Mouse (Mus musculus): ENCODE data around the gene Spty2d1. TPM values are rescaled to one million over a fixed set of nuclear protein-coding genes. Genes with fewer than 3 reads are reported as not detected.

The Spty2d1 gene
- polyA plus RNA-seq, 1 experiment from 2014 or later = 8.3 TPM

DNA sequence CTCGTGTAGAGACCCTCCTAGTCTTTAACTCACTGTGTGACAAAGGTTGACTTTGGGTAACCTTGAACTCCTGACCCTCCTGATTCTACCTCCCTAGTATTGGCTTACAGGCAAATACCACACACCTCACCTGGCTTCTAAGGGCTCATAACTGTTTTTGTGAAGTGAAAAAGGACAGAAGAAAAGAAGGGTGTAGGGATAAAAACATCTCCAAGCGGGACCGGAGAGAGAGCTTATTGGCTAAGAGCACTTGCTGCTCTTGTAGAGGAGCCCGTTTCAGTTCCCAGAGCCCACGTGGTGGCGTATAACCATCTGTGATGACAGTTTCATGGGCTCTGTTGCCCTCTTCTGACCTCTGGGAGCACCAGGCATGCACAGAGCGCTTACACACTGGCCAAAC, 8.9 kb upstream of the Spty2d1 start:
- 76% methylated on average over 7 of the region's 7 CpGs for WGBS
- Histone ChIP-seq H3K4me3 (no peak overlapping the region), H3K9ac (no peak overlapping the region), H3K9me3 (no peaks in the 10 kb centered on the region), H3K27ac (replicated peaks) (no peak overlapping the region), H3K27me3 (no peaks in the 10 kb centered on the region), H3K4me1 (replicated peaks) (peaks cover 6% of the 10 kb centered on the region; the same call in 1 of the 2 replicates), H3K36me3 (no peaks in the 10 kb centered on the region), H3K4me2 (no peak overlapping the region)
- ATAC-seq (ENCODE audit: low FRiP score, low read depth) = no peak

DNA sequence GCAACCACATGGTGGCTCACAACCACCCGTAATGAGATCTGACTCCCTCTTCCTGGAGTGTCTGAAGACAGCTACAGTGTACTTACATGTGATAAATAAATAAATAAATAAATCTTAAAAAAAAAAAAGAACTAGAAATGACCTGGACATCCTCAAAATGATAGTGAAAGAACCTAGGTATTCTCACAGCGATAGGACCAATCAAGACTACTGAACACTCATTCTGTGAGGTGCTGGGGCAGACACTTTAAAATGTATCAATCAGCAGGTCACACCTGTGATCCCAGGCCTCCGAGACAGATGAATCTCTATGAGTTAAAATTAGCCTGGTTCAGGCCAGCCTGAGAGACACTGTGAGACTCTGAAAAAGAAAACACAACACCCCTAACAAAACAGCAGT, 8.4 kb upstream of the Spty2d1 start:
- no peak overlapping the region for H3K4me3 ChIP-seq
- no peak for ATAC-seq (ENCODE audit: low FRiP score, low read depth)
- 90% methylated on average over 3 of the region's 3 CpGs for WGBS
- no peak overlapping the region for H3K27ac ChIP-seq (replicated peaks)
- no peak overlapping the region for H3K9ac ChIP-seq
- H3K4me2 ChIP-seq = no peak overlapping the region
- H3K4me1 ChIP-seq (replicated peaks) = peaks cover 6% of the 10 kb centered on the region; the same call in 1 of the 2 replicates
- no peaks in the 10 kb centered on the region for H3K36me3 ChIP-seq
- H3K27me3 ChIP-seq = no peaks in the 10 kb centered on the region
- no peaks in the 10 kb centered on the region for H3K9me3 ChIP-seq

DNA sequence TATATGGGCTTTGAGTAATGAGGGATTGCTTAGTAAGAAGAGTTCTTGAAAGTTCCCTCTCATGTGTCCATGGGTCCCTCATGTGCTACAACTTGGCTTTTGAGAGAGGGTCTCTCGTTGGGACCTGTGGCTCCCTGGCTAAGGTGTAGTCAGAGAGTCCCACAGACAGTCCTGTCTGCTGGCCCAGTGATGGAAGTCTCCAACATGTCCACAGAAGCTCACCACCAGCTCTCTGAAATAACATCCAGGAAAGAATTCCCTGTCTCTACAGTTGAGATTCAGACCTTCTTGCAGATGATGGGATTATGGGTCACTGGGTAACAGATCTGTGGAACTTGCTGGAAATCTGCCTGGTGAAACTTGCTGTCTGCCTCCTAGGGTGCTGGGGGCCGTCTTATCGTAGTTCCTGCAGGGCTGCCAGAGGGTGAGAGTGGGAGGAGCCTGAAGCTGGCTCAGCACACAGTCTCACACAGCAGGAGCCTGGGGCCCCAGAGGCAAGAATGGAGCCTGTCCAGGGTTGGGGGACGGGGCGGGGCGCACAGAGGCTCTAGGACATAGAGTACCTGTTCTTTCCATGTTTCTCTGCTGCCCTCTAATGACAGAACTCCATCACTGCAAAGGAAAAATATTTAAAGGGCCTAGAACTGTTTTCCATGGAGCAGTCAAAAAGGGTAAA, 7.3 kb upstream of the Spty2d1 start:
- Histone ChIP-seq H3K4me2 (peak overlapping the region; percentile 58), H3K27me3 (no peaks in the 10 kb centered on the region), H3K4me1 (replicated peaks) (peaks cover 9% of the 10 kb centered on the region; the same call in 1 of the 2 replicates), H3K36me3 (no peaks in the 10 kb centered on the region), H3K27ac (replicated peaks) (peak overlapping the region; percentile 25; the same call in 1 of the 2 replicates), H3K9me3 (no peaks in the 10 kb centered on the region), H3K9ac (0 out of 2 replicates have a peak overlapping the region, but pooled peaks have one; percentile 19), H3K4me3 (peak overlapping the region; percentile 28)
- peak; percentile 94 for ATAC-seq (ENCODE audit: low FRiP score, low read depth)
- 12% methylated on average over 6 of the region's 6 CpGs for WGBS

DNA sequence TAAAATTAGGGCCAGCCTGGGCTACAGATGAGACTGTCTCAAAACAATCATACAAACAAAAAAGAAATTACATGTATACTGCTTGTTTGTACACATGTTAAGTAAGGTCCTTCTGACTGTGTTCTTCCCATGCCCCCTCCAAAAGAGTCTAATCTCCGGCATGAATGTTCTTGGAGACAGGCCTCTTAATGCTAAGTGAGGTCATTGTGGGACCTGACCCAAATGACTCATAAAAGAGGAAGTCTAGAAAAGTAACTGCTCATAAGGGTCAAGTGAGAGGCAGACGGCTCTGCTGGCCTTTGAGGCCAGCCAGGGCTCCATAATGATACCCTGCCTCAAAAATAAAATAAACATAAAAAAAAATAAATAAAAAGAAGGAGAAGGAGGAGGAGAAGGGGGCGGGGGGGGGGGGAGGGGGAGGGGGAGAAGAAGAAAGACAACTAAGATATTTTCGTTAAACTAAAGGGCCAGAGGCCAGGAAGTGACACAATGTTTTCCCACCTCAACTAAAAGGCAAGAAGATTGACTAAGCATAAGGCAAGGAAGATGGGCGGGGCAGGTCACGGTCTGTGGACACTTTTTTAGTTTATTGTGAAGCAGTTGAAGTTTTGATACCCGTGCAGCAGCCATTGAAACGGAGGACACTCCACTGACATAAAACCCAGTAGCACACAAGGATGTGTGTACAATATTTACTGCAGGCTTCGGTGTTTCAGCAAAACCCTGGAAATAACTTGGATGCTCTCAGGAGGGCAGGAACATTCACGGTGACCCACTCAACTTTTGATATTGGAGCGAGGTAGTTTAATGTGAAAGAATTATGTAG, 6.6 kb upstream of the Spty2d1 start:
- WGBS = 53% methylated on average over 11 of the region's 11 CpGs
- Histone ChIP-seq H3K36me3 (no peaks in the 10 kb centered on the region), H3K27ac (replicated peaks) (peak overlapping the region; percentile 25; the same call in 1 of the 2 replicates), H3K9me3 (no peaks in the 10 kb centered on the region), H3K4me1 (replicated peaks) (peaks cover 13% of the 10 kb centered on the region), H3K4me2 (no peak overlapping the region), H3K4me3 (no peak overlapping the region), H3K27me3 (no peaks in the 10 kb centered on the region), H3K9ac (no peak overlapping the region)
- no peak for ATAC-seq (ENCODE audit: low FRiP score, low read depth)

DNA sequence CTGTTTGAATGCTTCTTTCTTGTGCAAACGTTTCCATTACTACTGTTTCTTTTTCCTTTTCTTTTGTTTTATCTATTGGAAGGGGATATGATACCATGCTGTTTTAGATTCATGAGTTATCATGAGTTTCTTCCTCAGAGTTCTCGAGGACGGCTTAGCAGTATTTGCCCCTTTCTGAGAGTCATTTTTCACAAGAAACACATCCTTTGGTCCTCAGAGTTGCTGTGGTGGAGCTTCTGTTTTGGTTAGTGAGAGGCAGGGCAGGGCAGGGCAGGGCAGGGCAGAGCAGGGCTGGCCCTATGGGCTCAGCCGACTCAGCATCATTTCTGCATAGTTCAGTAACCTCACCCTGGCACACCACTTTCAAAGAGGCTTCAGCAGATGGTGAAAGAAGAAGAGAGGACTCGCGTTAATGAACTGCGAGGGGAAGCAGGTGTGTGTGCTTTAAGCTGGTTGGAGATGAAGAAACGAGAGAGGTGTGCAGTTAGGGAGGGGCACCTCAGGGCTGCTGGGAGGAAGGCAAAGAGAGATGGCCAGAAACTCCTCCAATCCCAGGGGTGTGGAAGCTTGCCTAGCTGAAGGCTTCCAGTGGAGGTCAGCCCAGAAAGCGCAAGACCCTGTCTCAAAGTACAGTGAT, 5.0 kb upstream of the Spty2d1 start:
- no peak overlapping the region for H3K9ac ChIP-seq
- 43% methylated on average over 9 of the region's 9 CpGs for WGBS
- no peak overlapping the region for H3K27ac ChIP-seq (replicated peaks)
- no peaks in the 10 kb centered on the region for H3K9me3 ChIP-seq
- H3K4me3 ChIP-seq = no peak overlapping the region
- H3K4me1 ChIP-seq (replicated peaks) = peaks cover 22% of the 10 kb centered on the region
- no peaks in the 10 kb centered on the region for H3K27me3 ChIP-seq
- H3K36me3 ChIP-seq = no peaks in the 10 kb centered on the region
- no peak overlapping the region for H3K4me2 ChIP-seq
- no peak for ATAC-seq (ENCODE audit: low FRiP score, low read depth)

DNA sequence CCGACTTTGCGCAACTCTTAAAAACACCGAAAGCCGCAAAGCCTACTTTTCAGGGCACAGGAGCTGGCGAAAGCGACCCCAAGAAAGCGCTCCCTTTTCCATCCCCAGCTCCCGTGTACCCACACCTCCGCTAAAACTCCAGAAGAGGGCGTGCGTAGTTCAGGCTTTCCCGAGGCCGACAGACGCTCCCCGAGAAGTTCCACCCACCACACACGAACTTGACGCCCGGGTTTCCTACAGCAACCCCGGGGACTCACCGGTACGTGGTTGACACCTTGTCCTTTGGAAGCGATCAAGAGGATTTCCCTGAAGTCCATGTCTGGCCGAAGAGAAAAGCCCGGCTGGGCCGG, 418 bp downstream of the Spty2d1 start:
- Histone ChIP-seq H3K27me3 (no peaks in the 10 kb centered on the region), H3K9ac (peak overlapping the region; percentile 77), H3K27ac (replicated peaks) (peak overlapping the region; percentile 92), H3K36me3 (no peaks in the 10 kb centered on the region), H3K9me3 (no peaks in the 10 kb centered on the region), H3K4me3 (peak overlapping the region; percentile 94), H3K4me1 (replicated peaks) (peaks cover 57% of the 10 kb centered on the region), H3K4me2 (peak overlapping the region; percentile 95)
- WGBS = under 1% methylated on average over 25 of the region's 25 CpGs
- ATAC-seq (ENCODE audit: low FRiP score, low read depth) = peak; percentile 66

DNA sequence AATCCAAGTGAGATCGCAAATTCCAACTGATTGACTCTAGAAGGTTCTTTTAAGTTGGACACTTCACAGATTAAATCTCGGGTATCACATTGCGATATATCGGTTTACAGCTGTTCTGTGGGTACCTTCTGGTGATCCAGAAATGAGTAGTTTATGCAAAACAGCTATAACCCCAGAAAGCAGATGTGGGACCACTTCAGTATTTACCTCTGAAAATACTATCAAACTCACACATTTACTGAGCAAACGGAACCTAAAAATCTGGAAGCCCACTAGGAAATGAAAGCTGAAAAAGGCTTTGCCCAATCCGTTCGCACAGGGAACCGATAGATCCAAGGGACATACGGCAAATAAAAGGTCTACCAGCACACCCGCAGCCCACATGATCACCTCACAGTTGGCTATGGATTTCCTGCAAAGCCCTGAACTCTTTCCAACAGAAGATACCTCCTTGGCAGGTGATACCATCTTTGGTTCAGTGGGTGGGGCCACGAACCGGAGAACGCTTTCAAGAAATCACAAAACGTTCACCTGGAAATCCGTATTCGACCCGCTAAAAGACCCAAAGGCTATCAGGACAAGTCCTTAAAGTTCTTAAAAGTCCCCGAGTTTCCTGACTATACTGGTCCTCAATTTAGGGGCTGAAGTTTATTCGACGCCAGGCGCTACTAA, 966 bp downstream of the Spty2d1 start:
- WGBS = 25% methylated on average over 21 of the region's 21 CpGs
- H3K4me1 ChIP-seq (replicated peaks) = peaks cover 62% of the 10 kb centered on the region
- no peak; the same call in 1 of the 2 replicates for ATAC-seq (ENCODE audit: low FRiP score, low read depth)
- peak overlapping the region; percentile 92 for H3K27ac ChIP-seq (replicated peaks)
- H3K9ac ChIP-seq = peak overlapping the region; percentile 77
- H3K27me3 ChIP-seq = no peaks in the 10 kb centered on the region
- no peaks in the 10 kb centered on the region for H3K9me3 ChIP-seq
- H3K36me3 ChIP-seq = no peaks in the 10 kb centered on the region
- H3K4me3 ChIP-seq = peak overlapping the region; percentile 94
- peak overlapping the region; percentile 95 for H3K4me2 ChIP-seq

DNA sequence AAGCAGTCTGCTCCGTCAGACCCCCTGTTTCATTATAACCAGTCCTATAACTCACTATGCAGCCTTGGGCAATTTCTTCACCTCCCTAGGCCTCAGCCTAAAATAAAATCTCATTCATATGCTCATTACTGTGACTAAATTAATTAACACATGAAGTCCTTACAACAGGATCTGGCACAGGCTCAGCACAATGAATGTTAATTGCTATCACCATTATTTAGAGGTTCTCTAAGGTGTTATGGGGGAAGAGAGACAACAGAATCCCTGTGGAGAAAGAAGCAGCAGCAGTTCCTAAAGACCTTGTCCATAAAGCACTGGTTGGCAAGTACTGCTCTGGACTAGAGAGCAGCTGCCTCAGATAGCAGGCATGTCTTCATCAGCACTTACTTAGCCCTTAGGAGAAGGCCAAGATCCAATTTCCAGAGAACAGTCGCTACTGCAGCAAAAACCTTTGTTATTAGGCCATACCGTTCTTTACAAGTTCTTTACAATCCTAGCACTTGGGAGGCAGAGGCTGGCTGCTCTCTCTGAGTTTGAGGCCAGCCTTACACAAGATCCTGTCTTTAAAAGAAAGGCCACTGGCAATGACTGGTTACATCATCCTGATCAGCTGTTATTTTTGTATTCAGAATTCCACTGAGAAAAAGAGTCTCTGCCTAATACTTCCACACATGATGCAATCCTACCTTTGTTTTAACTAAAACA, 4.6 kb downstream of the Spty2d1 start:
- Histone ChIP-seq H3K9ac (no peak overlapping the region), H3K9me3 (no peaks in the 10 kb centered on the region), H3K27me3 (no peaks in the 10 kb centered on the region), H3K4me3 (no peak overlapping the region), H3K4me2 (no peak overlapping the region), H3K4me1 (replicated peaks) (peaks cover 67% of the 10 kb centered on the region), H3K27ac (replicated peaks) (no peak overlapping the region), H3K36me3 (peaks cover 7% of the 10 kb centered on the region)
- 19% methylated on average over 3 of the region's 3 CpGs for WGBS
- no peak for ATAC-seq (ENCODE audit: low FRiP score, low read depth)

DNA sequence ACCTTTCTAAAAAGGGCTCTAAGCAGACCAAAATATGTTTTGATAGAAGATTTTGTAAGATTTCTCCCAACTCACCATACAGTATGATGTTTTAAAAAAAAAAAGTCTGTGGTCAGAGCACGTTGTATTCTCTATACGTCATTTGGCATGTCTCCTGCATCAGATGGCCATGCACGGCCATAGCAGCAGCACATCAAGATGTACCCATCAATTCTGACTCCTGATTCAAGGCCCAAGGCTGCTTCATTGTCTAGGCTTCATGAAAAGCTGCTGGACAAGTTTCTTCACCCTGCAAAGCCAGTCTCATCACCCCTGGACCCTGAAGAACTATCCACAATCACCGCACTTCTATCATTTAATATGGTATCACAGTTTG, 6.3 kb downstream of the Spty2d1 start:
- WGBS = 59% methylated on average over 4 of the region's 4 CpGs
- no peak overlapping the region for H3K27ac ChIP-seq (replicated peaks)

DNA sequence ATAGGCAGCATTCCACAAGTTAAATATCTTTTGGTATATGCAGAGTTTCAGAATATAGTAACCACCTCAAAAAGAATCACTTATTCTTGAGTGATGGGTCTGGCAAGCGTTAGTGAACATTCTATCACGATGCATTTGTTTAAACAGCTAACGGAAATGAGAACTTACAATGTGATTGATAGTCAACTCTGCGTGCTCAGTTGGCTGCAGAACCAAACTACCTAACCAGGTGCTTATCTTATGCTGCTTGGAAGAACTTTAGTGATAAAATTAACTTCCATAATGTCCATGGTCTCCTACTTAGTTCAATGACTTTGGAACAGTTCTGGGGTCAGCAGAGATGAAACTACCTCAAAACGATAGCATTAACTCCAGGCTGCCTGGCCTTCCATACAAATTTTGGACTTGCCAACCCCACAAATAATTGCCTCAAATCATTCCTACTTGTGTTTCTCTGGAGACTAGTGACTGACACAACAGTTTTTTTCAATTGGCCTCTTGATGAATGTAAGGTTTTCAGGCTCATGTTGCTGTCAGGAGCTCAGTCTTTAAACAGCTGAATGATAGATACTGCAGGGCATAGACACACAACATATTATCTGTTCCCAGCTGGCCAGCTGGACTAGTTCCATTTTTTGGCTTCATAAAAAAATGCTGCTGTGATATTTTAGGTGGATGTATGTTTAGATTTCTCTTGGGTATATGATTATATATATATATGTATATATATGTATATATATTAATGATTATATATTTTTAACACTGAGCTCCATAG, 6.9 kb downstream of the Spty2d1 start:
- H3K27ac ChIP-seq (replicated peaks) = no peak overlapping the region
- peaks cover 54% of the 10 kb centered on the region for H3K4me1 ChIP-seq (replicated peaks)
- WGBS = 78% methylated on average over 5 of the region's 5 CpGs
- no peak overlapping the region for H3K4me2 ChIP-seq
- no peaks in the 10 kb centered on the region for H3K9me3 ChIP-seq
- ATAC-seq (ENCODE audit: low FRiP score, low read depth) = no peak
- no peak overlapping the region for H3K4me3 ChIP-seq
- H3K27me3 ChIP-seq = no peaks in the 10 kb centered on the region
- peaks cover 27% of the 10 kb centered on the region for H3K36me3 ChIP-seq
- H3K9ac ChIP-seq = no peak overlapping the region

More for the DNA sequence above, 6.3 kb downstream of the Spty2d1 start:
- H3K4me3 ChIP-seq = no peak overlapping the region
- peaks cover 22% of the 10 kb centered on the region for H3K36me3 ChIP-seq
- no peaks in the 10 kb centered on the region for H3K9me3 ChIP-seq
- H3K4me2 ChIP-seq = no peak overlapping the region
- H3K27me3 ChIP-seq = no peaks in the 10 kb centered on the region
- ATAC-seq (ENCODE audit: low FRiP score, low read depth) = no peak
- no peak overlapping the region for H3K9ac ChIP-seq
- H3K4me1 ChIP-seq (replicated peaks) = peaks cover 59% of the 10 kb centered on the region

DNA sequence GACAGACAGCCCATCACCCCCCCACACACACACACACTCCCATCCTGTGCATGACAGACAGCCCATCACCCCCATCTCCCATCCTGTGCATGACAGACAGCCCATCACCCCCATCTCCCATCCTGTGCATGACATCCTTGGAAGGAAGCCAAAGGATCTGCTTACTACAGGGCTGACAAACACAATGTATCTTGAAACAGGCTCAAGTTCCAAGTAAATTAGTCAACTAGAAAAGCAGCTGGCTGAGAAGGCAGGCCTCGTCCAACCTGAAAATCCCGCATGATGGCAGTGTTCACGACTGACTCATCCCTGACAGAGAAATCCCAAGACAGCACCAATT, 7.6 kb downstream of the Spty2d1 start:
- peaks cover 31% of the 10 kb centered on the region for H3K36me3 ChIP-seq
- no peak overlapping the region for H3K27ac ChIP-seq (replicated peaks)
- no peak overlapping the region for H3K4me3 ChIP-seq
- no peaks in the 10 kb centered on the region for H3K9me3 ChIP-seq
- no peak for ATAC-seq (ENCODE audit: low FRiP score, low read depth)
- peaks cover 48% of the 10 kb centered on the region for H3K4me1 ChIP-seq (replicated peaks)
- WGBS = 36% methylated on average over 3 of the region's 3 CpGs
- no peak overlapping the region for H3K4me2 ChIP-seq
- no peaks in the 10 kb centered on the region for H3K27me3 ChIP-seq
- no peak overlapping the region for H3K9ac ChIP-seq

Data from hindbrain, embryonic 15.5 days (tissue).